Mouse (Mus musculus) heart, postnatal 0 days (tissue): ENCODE measurements around the gene Myh10. TPM values are rescaled to one million over a fixed set of nuclear protein-coding genes. Genes with fewer than 3 reads are reported as not detected.

Source experiments
- ATAC-seq: fragments of 200-750 bp; cut with Nextera tagmentation; 2 replicates; pipeline ENCODE4 v1.8.0; 2017; ENCODE audit warnings: low read depth, moderate number of reproducible peaks, moderate library complexity; ENCODE audit not compliant: insufficient read depth
- DNase-seq: peaks from one replicate; pipeline ENCODE4 v3.0.0-alpha.2; 2016; ENCODE audit warnings: low spot score
- H3K27ac ChIP-seq: fragments of 300-500 bp; sonication (generic); 2 replicates; pipeline ENCODE4 v1.5.1; 2014; ENCODE audit warnings: low read depth, mild to moderate bottlenecking
- H3K27me3 ChIP-seq: fragments of 300-500 bp; sonication (generic); 2 replicates; pipeline ENCODE4 v1.6.1; 2014; ENCODE audit warnings: low read length, mixed read lengths; ENCODE audit not compliant: control insufficient read depth, insufficient read depth
- H3K36me3 ChIP-seq: fragments of 300-500 bp; sonication (generic); replicated peaks from 2 replicates; pipeline ENCODE4 v1.6.1; 2014; ENCODE audit warnings: low read length, mixed read lengths; ENCODE audit not compliant: control insufficient read depth, insufficient read depth
- H3K4me1 ChIP-seq: fragments of 300-500 bp; sonication (generic); 2 replicates; pipeline ENCODE4 v1.6.1; 2014; ENCODE audit warnings: antibody characterized with exemption; ENCODE audit not compliant: control insufficient read depth, insufficient read depth
- H3K4me2 ChIP-seq: fragments of 300-500 bp; sonication (generic); 2 replicates; pipeline ENCODE4 v1.6.1; 2014; ENCODE audit warnings: low read depth, mild to moderate bottlenecking, low read length, moderate library complexity
- H3K4me3 ChIP-seq: fragments of 300-500 bp; sonication (generic); 2 replicates; pipeline ENCODE4 v1.5.1; 2014; ENCODE audit warnings: low read depth, low read length
- H3K9ac ChIP-seq: fragments of 300-500 bp; sonication (generic); replicated peaks from 2 replicates; pipeline ENCODE4 v1.6.1; 2014; ENCODE audit warnings: low read depth, low read length, mixed read lengths
- H3K9me3 ChIP-seq: fragments of 300-500 bp; sonication (generic); replicated peaks from 2 replicates; pipeline ENCODE4 v1.6.1; 2016; ENCODE audit warnings: low read length; ENCODE audit not compliant: control insufficient read depth
- CTCF ChIP-seq: IDR thresholded peaks from 2 replicates; pipeline ENCODE4 v1.5.1; 2016; ENCODE audit warnings: antibody characterized with exemption, control low read depth, low read depth
- EP300 ChIP-seq: IDR thresholded peaks from 2 replicates; pipeline ENCODE4 v1.6.1; 2016; ENCODE audit warnings: antibody characterized with exemption, low read depth
- WGBS: fragments of 180-500 bp; shearing (Covaris S2); extraction: QIAGEN DNeasy Blood & Tissue Kit; methylation state at CpG from one replicate; pipeline ENCODE4 v1.1.7; 2014; 5-methylcytosine and 5-hydroxymethylcytosine counted together
- polyA plus RNA-seq: library from polyadenylated mRNA; unstranded; fragments of >200 nt; fragmentation: Nextera tagmentation; extraction: Ambion mirVana; gene quantifications from 2 replicates; pipeline ENCODE4 v1.2.1, GENCODE M21; 2015
- total RNA-seq: library from RNA; depleted of rRNA; stranded (reverse); fragments of >200 nt; gene quantifications from 2 replicates; pipeline ENCODE4 v1.2.3, GENCODE M21; 2014; ENCODE audit warnings: low replicate concordance

The Myh10 gene
- total and polyA plus RNA-seq, 2 experiments from 2014 or later: 39.5 to 82.8 TPM

GRCm38 (mm10) chr11:68750938-68751337 is 59.6 kb downstream of the Myh10 start:
- Histone ChIP-seq H3K4me2 (no peak overlapping the region), H3K27ac (no peak overlapping the region), H3K9me3 (no peaks in the 10 kb centered on the region), H3K4me3 (no peak overlapping the region), H3K27me3 (no peaks in the 10 kb centered on the region), H3K36me3 (peaks cover 47% of the 10 kb centered on the region), H3K9ac (no peak overlapping the region), H3K4me1 (no peaks in the 10 kb centered on the region)
- no peak for DNase-seq
- ATAC-seq: no peak
- 73% methylated on average over 8 of the region's 8 CpGs for WGBS
- TF ChIP-seq EP300: no peak
- peak; percentile 39 for TF ChIP-seq CTCF

GRCm38 (mm10) chr11:68754283-68754682 is 62.9 kb downstream of the Myh10 start:
- H3K27me3 ChIP-seq: no peaks in the 10 kb centered on the region
- H3K4me2 ChIP-seq: no peak overlapping the region
- WGBS: 84% methylated on average over 7 of the region's 7 CpGs
- DNase-seq (no peak), ATAC-seq (no peak)
- H3K4me1 ChIP-seq: no peaks in the 10 kb centered on the region
- no peak overlapping the region for H3K4me3 ChIP-seq
- no peak overlapping the region for H3K27ac ChIP-seq
- H3K9ac ChIP-seq: no peak overlapping the region
- no peaks in the 10 kb centered on the region for H3K9me3 ChIP-seq
- TF ChIP-seq EP300: no peak
- no peak for TF ChIP-seq CTCF
- H3K36me3 ChIP-seq: peaks cover 21% of the 10 kb centered on the region; the same call in 1 of the 2 replicates

- Histone ChIP-seq H3K27ac (no peak overlapping the region), H3K36me3 (peaks cover 40% of the 10 kb centered on the region), H3K9ac (no peak overlapping the region), H3K4me1 (no peaks in the 10 kb centered on the region), H3K9me3 (no peaks in the 10 kb centered on the region), H3K4me2 (no peak overlapping the region), H3K27me3 (no peaks in the 10 kb centered on the region), H3K4me3 (no peak overlapping the region)
- no peak for TF ChIP-seq CTCF
- WGBS: 61% methylated on average over 11 of the region's 11 CpGs
- DNase-seq (no peak), ATAC-seq (no peak)
These were observed 65.3 kb downstream of the Myh10 start for GRCm38 (mm10) chr11:68756456-68757348.

GRCm38 (mm10) chr11:68759691-68760090 is 68.3 kb downstream of the Myh10 start:
- Histone ChIP-seq H3K36me3 (peaks cover 49% of the 10 kb centered on the region), H3K27me3 (no peaks in the 10 kb centered on the region), H3K4me3 (no peak overlapping the region), H3K9ac (no peak overlapping the region), H3K4me2 (no peak overlapping the region), H3K9me3 (no peaks in the 10 kb centered on the region), H3K4me1 (0 out of 2 replicates have a peak, but pooled peaks cover 4% of the 10 kb centered on the region), H3K27ac (no peak overlapping the region)
- TF ChIP-seq CTCF: no peak
- no peak for TF ChIP-seq EP300
- ATAC-seq: no peak
- 81% methylated on average over 3 of the region's 3 CpGs for WGBS
- DNase-seq: no peak

GRCm38 (mm10) chr11:68761155-68761554 is 69.8 kb downstream of the Myh10 start:
- H3K36me3 ChIP-seq: peaks cover 64% of the 10 kb centered on the region
- 0 out of 2 replicates have a peak, but pooled peaks cover 4% of the 10 kb centered on the region for H3K4me1 ChIP-seq
- TF ChIP-seq CTCF: no peak
- no peak for TF ChIP-seq EP300
- no peak for ATAC-seq
- 80% methylated on average over 4 of the region's 4 CpGs for whole genome bisulfite sequencing
- no peak overlapping the region for H3K4me3 ChIP-seq
- no peak overlapping the region for H3K27ac ChIP-seq
- no peaks in the 10 kb centered on the region for H3K9me3 ChIP-seq
- H3K27me3 ChIP-seq: no peaks in the 10 kb centered on the region
- no peak overlapping the region for H3K9ac ChIP-seq
- no peak for DNase-seq
- no peak overlapping the region for H3K4me2 ChIP-seq

GRCm38 (mm10) chr11:68761664-68762063 is 70.3 kb downstream of the Myh10 start:
- Histone ChIP-seq H3K36me3 (peaks cover 65% of the 10 kb centered on the region), H3K27me3 (no peaks in the 10 kb centered on the region), H3K4me3 (no peak overlapping the region), H3K9ac (no peak overlapping the region), H3K4me2 (no peak overlapping the region), H3K9me3 (no peaks in the 10 kb centered on the region), H3K4me1 (0 out of 2 replicates have a peak, but pooled peaks cover 4% of the 10 kb centered on the region), H3K27ac (no peak overlapping the region)
- 30% methylated on average over 6 of the region's 6 CpGs for WGBS
- peak; percentile 70 for ATAC-seq
- TF ChIP-seq CTCF (no peak), EP300 (no peak)
- peak; percentile 8 for DNase-seq
